ENCODE assay signal across 9 mouse cellular contexts in the genomic region with DNA sequence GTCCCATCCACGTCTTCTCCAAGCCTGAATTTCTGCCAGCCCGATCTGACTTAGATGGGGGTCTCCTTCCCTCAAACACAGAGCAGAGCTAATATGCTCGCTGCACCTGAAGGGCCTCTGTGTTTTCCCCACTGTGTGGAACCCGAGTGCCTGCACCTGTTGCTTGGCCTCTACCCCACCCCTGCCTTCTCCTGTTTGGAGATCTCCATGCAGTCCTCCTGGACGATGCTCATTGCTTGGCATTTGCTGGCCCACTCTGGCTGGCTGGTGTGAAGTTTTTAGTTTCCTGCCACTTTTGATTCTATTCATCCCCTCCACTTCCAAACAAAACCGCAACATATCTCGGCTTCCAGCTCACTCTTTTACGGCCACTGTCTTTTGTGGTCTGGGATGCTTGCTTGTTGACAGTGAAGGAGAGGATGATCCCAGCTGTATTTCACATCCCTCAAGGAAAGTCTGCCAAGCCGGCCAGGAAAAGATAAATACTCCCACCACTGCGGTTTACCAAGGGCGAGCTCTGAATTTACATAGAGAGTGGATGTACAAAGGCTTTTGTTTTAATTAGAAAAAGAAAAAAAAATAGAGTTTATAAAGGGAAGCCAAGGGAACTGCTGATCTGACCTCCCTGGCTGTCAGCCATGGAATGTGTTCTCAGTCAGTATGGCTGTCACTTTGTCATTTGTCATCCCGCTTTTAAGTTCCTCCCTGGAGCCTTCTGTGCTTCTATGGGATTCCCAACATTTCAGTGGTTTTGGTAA.
DNase-seq lines count a peak whose midpoint lies in the region; ATAC-seq and TF ChIP-seq lines count a peak whose summit lies in the region.
"Had no signal": no experiment of that assay in that cellular context is flagged by ENCODE, and none has a peak within 500 bp of the region (broad histone marks: within the 10 kb centered on the region; RNA-seq: fewer than 3 reads in every experiment).

No protein-coding gene starts in this region.

- WGBS in lung, embryonic 14.5 days = 30% methylated on average over 12 of the region's 12 CpGs

- H3K9ac ChIP-seq in lung, embryonic 14.5 days = no peak overlapping the region
- H3K9ac ChIP-seq: limb, embryonic 15.5 days had no signal

- peak; percentile 13 for DNase-seq in embryo, embryonic 11 days
- DNase-seq in embryo, embryonic 9.5 days (ENCODE audit: extremely low spot score) = no peak
- DNase-seq in right cerebral cortex, postnatal 10 days (ENCODE audit: low spot score in 2 of 2) = peak; percentile 20 to 33
- DNase-seq in right cerebral cortex, adult 2 months (ENCODE audit: low spot score in 2 of 2) = no peak
- peak; percentile 96 for DNase-seq in lung, embryonic 14.5 days
- DNase-seq in testis, postnatal 14 days (ENCODE audit: low spot score) = peak; percentile 11
- DNase-seq in left cerebral cortex, postnatal 4 days = no peak

- no peak overlapping the region for H3K4me3 ChIP-seq in lung, embryonic 14.5 days (ENCODE audit: low read depth, low read length)
- H3K4me3 ChIP-seq: limb, embryonic 15.5 days had no signal

- intact Hi-C loops in left cerebral cortex, postnatal 4 days (cut with DNase I) = no loop called here

- no peaks in the 10 kb centered on the region for H3K4me1 ChIP-seq in lung, embryonic 14.5 days (ENCODE audit: insufficient read depth)
- H3K4me1 ChIP-seq: limb, embryonic 15.5 days had no signal

- no peak overlapping the region for H3K27ac ChIP-seq in lung, embryonic 14.5 days (ENCODE audit: low read depth)
- H3K27ac ChIP-seq: limb, embryonic 15.5 days had no signal

- no peaks in the 10 kb centered on the region for H3K27me3 ChIP-seq in lung, embryonic 14.5 days (ENCODE audit: insufficient read depth, low read length)
- H3K27me3 ChIP-seq: limb, embryonic 15.5 days had no signal

- no peak overlapping the region for H3K4me2 ChIP-seq in lung, embryonic 14.5 days
- H3K4me2 ChIP-seq: limb, embryonic 15.5 days had no signal

- H3K36me3 ChIP-seq in lung, embryonic 14.5 days (ENCODE audit: insufficient read depth) = no peaks in the 10 kb centered on the region
- H3K36me3 ChIP-seq: limb, embryonic 15.5 days had no signal

- H3K9me3 ChIP-seq in lung, embryonic 14.5 days (ENCODE audit: low read depth, low read length) = no peaks in the 10 kb centered on the region
- H3K9me3 ChIP-seq: limb, embryonic 15.5 days had no signal

- TF ChIP-seq CTCF in lung, embryonic 14.5 days (IDR thresholded peaks at IDR 0.05; ENCODE audit: low read depth) = no peak

- ATAC-seq in lung, embryonic 14.5 days (ENCODE audit: insufficient read depth) = peak; percentile 95
- ATAC-seq in megakaryocyte, adult 5-6 weeks (ENCODE audit: poor library complexity, severe bottlenecking) = no peak

Comparison
In these comparisons a context has a peak if more than half of its experiments do, and no peak if none do; other contexts are left out.
1. DNase-seq: peak in embryo, embryonic 11 days (single experiment), right cerebral cortex, postnatal 10 days (2 of 2), lung, embryonic 14.5 days (single experiment) and testis, postnatal 14 days (single experiment); none in embryo, embryonic 9.5 days (single experiment), right cerebral cortex, adult 2 months (0 of 2) and left cerebral cortex, postnatal 4 days (single experiment).